Mouse (Mus musculus): Measurements from ENCODE around the gene Olfr508. TPM values are rescaled to one million over a fixed set of nuclear protein-coding genes. Genes with fewer than 3 reads are reported as not detected.

Olfr508 gene
- polyA plus RNA-seq (2014; fragmentation: Illumina TruSeq; extraction: RNeasy Lipid Tissue Mini Kit (QIAGEN cat#74804); ENCODE audit: low read depth, low replicate concordance) = not detected

DNA sequence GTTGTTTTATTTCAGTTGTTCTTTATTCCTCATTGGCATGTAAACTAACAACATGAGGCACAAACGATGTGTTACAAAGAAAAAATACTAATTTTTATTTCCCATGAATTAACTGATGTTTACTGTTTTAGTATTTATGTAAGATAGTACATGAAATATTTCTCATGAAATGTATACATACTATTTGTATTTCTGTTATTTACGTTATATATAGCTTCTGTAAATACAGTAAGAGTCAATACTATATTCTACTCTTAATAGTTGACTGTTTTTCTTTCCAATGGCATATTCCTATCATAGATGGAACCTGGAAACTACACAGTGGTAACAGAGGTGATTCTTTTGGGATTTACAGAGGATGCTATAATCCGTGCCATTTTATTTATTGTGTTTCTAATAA is at the start of gene Olfr508:
Olfr508 (plus strand) TSS at position 301 of the 400 bp plus-strand sequence.

DNA sequence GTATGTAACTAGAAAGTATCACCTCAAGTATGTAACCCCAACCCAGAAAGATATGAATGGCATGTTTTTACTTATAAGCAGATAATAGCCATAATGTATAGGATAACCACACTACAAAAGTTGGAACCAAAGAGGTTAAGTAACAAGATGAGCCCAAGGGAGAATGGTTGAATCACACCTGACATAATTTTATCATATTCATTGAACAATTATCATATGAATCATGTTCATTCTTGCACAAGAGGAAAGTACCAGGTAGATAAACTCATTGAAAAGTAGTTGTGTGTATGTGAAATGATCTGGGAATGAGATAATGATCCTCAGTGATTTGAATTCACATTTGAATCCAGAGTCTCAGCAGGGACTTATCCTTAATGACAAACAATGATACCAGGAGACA is 19.3 kb upstream of the Olfr508 start, which contains the start of gene Olfr506:
Olfr506 (plus strand) TSS at position 301 of the 400 bp plus-strand sequence.

GRCm38 (mm10) chr7:108621514-108621913 is 8.3 kb upstream of the Olfr508 start, which contains the start of gene Olfr507:
TSS of gene Olfr507 (plus strand) at chr7:108621814.

DNA sequence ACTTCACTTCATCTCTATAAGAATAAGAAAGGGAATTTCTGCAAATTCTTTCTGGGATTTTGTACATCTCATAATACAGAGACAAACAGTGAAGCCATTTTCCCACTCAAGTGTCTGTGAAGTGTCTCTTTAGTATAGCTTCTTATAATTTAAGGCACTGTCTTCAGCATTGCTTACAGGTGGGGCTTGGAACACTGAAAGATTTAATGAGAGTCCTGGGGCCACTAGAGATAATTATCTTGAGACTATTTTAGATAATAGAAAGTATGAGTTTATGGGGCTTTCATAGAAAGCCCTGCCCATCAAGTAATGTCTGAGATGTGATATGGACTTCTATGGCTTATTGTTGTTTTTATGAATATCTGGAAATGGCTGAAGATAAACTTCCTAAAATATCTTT is 22.0 kb downstream of the Olfr508 start, which contains the start of gene Olfr509:
Olfr509 (minus strand) TSS at position 101 of the 400 bp plus-strand sequence.

DNA sequence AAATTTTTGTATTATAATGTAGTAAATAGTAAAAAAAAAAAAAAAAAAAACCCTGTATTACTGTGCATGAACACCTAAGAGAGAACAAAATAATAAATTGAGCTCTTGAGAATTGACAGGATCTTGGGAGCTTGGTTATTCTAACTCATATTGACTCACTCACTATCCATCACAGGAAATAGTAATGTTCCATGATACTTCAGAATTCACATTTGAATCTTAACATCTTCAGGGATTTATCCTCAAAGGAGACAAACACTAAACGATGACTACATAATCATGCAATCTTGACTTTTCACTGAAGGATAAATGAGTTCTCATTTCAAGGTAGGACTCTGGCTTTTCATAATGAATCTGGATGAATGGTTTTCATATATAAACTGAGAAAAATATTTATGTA is 36.3 kb downstream of the Olfr508 start, which contains the start of gene Olfr510:
Olfr510 (plus strand) TSS at position 301 of the 400 bp plus-strand sequence.

Other genes starting within 250 kb of the Olfr508 start
- not detected for gene Olfr495, start 236.8 kb upstream of the Olfr508 start, polyA plus RNA-seq (2014; fragmentation: Illumina TruSeq; extraction: RNeasy Lipid Tissue Mini Kit (QIAGEN cat#74804); ENCODE audit: low read depth, low replicate concordance)
- gene Olfr497, start 209.6 kb upstream of the Olfr508 start, polyA plus RNA-seq (2014; fragmentation: Illumina TruSeq; extraction: RNeasy Lipid Tissue Mini Kit (QIAGEN cat#74804); ENCODE audit: low read depth, low replicate concordance) = not detected
- not detected for gene Olfr498, start 164.7 kb upstream of the Olfr508 start, polyA plus RNA-seq (2014; fragmentation: Illumina TruSeq; extraction: RNeasy Lipid Tissue Mini Kit (QIAGEN cat#74804); ENCODE audit: low read depth, low replicate concordance)
- gene Olfr502, start 104.9 kb upstream of the Olfr508 start, polyA plus RNA-seq (2014; fragmentation: Illumina TruSeq; extraction: RNeasy Lipid Tissue Mini Kit (QIAGEN cat#74804); ENCODE audit: low read depth, low replicate concordance) = not detected
- not detected for gene Olfr503, start 85.5 kb upstream of the Olfr508 start, polyA plus RNA-seq (2014; fragmentation: Illumina TruSeq; extraction: RNeasy Lipid Tissue Mini Kit (QIAGEN cat#74804); ENCODE audit: low read depth, low replicate concordance)
- gene Olfr504, start 64.2 kb upstream of the Olfr508 start, polyA plus RNA-seq (2014; fragmentation: Illumina TruSeq; extraction: RNeasy Lipid Tissue Mini Kit (QIAGEN cat#74804); ENCODE audit: low read depth, low replicate concordance) = not detected
- not detected for gene Olfr506, start 19.2 kb upstream of the Olfr508 start, polyA plus RNA-seq (2014; fragmentation: Illumina TruSeq; extraction: RNeasy Lipid Tissue Mini Kit (QIAGEN cat#74804); ENCODE audit: low read depth, low replicate concordance)
- gene Olfr507, start 8.2 kb upstream of the Olfr508 start, polyA plus RNA-seq (2014; fragmentation: Illumina TruSeq; extraction: RNeasy Lipid Tissue Mini Kit (QIAGEN cat#74804); ENCODE audit: low read depth, low replicate concordance) = not detected
- gene Olfr509, start 21.9 kb downstream of the Olfr508 start, polyA plus RNA-seq (2014; fragmentation: Illumina TruSeq; extraction: RNeasy Lipid Tissue Mini Kit (QIAGEN cat#74804); ENCODE audit: low read depth, low replicate concordance) = not detected
- gene Olfr510, start 36.4 kb downstream of the Olfr508 start, polyA plus RNA-seq (2014; fragmentation: Illumina TruSeq; extraction: RNeasy Lipid Tissue Mini Kit (QIAGEN cat#74804); ENCODE audit: low read depth, low replicate concordance) = not detected
- gene Olfr512, start 83.3 kb downstream of the Olfr508 start, polyA plus RNA-seq (2014; fragmentation: Illumina TruSeq; extraction: RNeasy Lipid Tissue Mini Kit (QIAGEN cat#74804); ENCODE audit: low read depth, low replicate concordance) = not detected
- gene Olfr513, start 121.0 kb downstream of the Olfr508 start, polyA plus RNA-seq (2014; fragmentation: Illumina TruSeq; extraction: RNeasy Lipid Tissue Mini Kit (QIAGEN cat#74804); ENCODE audit: low read depth, low replicate concordance) = not detected
- not detected for gene Olfr514, start 196.0 kb downstream of the Olfr508 start, polyA plus RNA-seq (2014; fragmentation: Illumina TruSeq; extraction: RNeasy Lipid Tissue Mini Kit (QIAGEN cat#74804); ENCODE audit: low read depth, low replicate concordance)
- gene Olfr516, start 220.5 kb downstream of the Olfr508 start, polyA plus RNA-seq (2014; fragmentation: Illumina TruSeq; extraction: RNeasy Lipid Tissue Mini Kit (QIAGEN cat#74804); ENCODE audit: low read depth, low replicate concordance) = not detected
- gene Olfr517, start 242.4 kb downstream of the Olfr508 start, polyA plus RNA-seq (2014; fragmentation: Illumina TruSeq; extraction: RNeasy Lipid Tissue Mini Kit (QIAGEN cat#74804); ENCODE audit: low read depth, low replicate concordance) = not detected

Data from adrenal gland, adult 10 weeks (tissue).